Mouse (Mus musculus): ENCODE measurements around the gene Cnot1. TPM values are rescaled to one million over a fixed set of nuclear protein-coding genes. Genes with fewer than 3 reads are reported as not detected.
A peak's percentile ranks its signal among the peaks of the same experiment; 100 is the strongest.

Gene Cnot1
- polyA plus RNA-seq, 1 experiment from 2014 or later = 119 TPM

DNA sequence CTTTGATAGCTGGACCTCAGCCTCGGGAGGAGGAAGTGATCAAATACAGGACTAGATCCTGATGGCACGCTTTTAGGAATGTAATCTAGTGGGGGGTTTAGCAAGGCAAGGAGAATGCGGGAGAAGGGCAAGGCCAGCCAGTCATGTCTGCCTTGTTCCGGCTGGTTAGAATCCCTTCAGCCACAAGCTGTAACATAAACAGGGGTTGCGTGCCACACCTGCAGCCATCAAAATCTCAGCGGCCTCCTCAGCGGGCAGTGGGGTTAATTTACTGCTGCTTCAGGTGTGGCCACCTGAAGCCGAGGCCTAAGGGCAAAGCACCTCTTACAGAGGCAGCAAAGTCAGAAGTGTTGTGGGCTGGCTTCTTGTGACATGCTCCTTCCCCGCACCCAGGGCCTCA is 130.6 kb downstream of the Cnot1 start, which contains the start of gene Ndrg4:
Gene Ndrg4 (plus strand): TSS at position 350 of the 400 bp plus-strand sequence.
- ATAC-seq (ENCODE audit: insufficient read depth, low FRiP score, low TSS enrichment) = no peak
- no peaks in the 10 kb centered on the region for H3K9me3 ChIP-seq (ENCODE audit: control insufficient read depth, low read length)
- H3K36me3 ChIP-seq (ENCODE audit: control insufficient read depth, insufficient read depth, low read length) = no peaks in the 10 kb centered on the region
- no peak within 1 kb of the TSS for H3K27ac ChIP-seq (ENCODE audit: low read depth, low read length)
- H3K9ac ChIP-seq (ENCODE audit: low read length) = peak within 1 kb of the TSS; percentile 57
- WGBS = 44% methylated on average over 9 of the region's 9 CpGs
- H3K4me1 ChIP-seq (ENCODE audit: control insufficient read depth, insufficient read depth, low read length) = no peaks in the 10 kb centered on the region
- peak within 1 kb of the TSS; percentile 57 for H3K4me3 ChIP-seq (ENCODE audit: low read depth, low read length)
- H3K27me3 ChIP-seq (ENCODE audit: control insufficient read depth, insufficient read depth, low read length) = peaks cover 34% of the 10 kb centered on the region
- no peak for DNase-seq (ENCODE audit: low spot score)
- H3K4me2 ChIP-seq (ENCODE audit: low read depth) = peak within 1 kb of the TSS; percentile 90

DNA sequence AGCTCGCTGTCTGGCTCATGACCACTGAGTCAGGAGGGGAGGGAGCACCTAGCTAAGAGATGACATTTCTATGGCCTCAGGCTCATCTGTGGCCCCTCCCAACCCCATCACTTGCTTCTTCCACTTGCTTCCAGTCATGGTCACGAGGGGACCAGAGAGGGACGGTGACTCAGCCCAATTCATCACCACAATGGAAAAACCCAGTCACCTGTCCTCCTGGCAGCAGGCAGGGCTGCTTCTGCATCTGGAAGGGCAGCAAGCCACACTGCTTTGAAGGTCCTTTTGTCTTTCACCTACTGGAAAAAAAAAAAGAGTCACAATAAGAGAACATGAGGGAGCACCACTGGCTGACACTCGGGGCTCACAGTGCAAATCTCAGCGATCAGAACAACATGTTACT is 134.5 kb downstream of the Cnot1 start:
- Histone ChIP-seq H3K4me1 (ENCODE audit: control insufficient read depth, insufficient read depth, low read length) (no peaks in the 10 kb centered on the region), H3K9me3 (ENCODE audit: control insufficient read depth, low read length) (no peaks in the 10 kb centered on the region), H3K27ac (ENCODE audit: low read depth, low read length) (no peak overlapping the region), H3K36me3 (ENCODE audit: control insufficient read depth, insufficient read depth, low read length) (no peaks in the 10 kb centered on the region), H3K4me2 (ENCODE audit: low read depth) (no peak overlapping the region), H3K4me3 (ENCODE audit: low read depth, low read length) (no peak overlapping the region), H3K9ac (ENCODE audit: low read length) (no peak overlapping the region), H3K27me3 (ENCODE audit: control insufficient read depth, insufficient read depth, low read length) (peaks cover 17% of the 10 kb centered on the region)
- DNase-seq (ENCODE audit: low spot score) (no peak), ATAC-seq (ENCODE audit: insufficient read depth, low FRiP score, low TSS enrichment) (no peak)
- WGBS = 69% methylated on average over 5 of the region's 5 CpGs

DNA sequence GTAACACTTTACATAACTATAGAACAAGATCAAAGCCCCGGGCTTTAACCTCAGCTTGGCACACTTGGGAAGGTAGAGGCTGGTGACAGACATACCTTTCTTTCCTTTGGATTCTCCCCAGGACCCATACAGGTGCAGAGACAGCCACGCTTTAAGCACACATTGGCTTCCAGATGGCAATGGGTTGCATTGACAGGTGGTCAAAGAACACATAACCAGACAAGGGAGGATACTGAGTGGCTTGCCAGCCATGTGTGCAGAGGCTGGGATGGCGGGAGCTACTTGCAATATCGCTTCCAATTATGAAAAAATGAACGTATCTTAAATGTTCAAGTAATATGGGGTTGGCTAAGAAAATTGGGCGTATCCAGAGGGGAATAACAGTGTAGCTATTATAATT is 135.4 kb downstream of the Cnot1 start:
- Histone ChIP-seq H3K4me3 (ENCODE audit: low read depth, low read length) (no peak overlapping the region), H3K27ac (ENCODE audit: low read depth, low read length) (no peak overlapping the region), H3K4me1 (ENCODE audit: control insufficient read depth, insufficient read depth, low read length) (no peaks in the 10 kb centered on the region), H3K36me3 (ENCODE audit: control insufficient read depth, insufficient read depth, low read length) (no peaks in the 10 kb centered on the region), H3K9me3 (ENCODE audit: control insufficient read depth, low read length) (no peaks in the 10 kb centered on the region), H3K9ac (ENCODE audit: low read length) (no peak overlapping the region), H3K27me3 (ENCODE audit: control insufficient read depth, insufficient read depth, low read length) (peaks cover 8% of the 10 kb centered on the region), H3K4me2 (ENCODE audit: low read depth) (no peak overlapping the region)
- DNase-seq (ENCODE audit: low spot score) (no peak), ATAC-seq (ENCODE audit: insufficient read depth, low FRiP score, low TSS enrichment) (no peak)
- WGBS = 87% methylated on average over 6 of the region's 6 CpGs

DNA sequence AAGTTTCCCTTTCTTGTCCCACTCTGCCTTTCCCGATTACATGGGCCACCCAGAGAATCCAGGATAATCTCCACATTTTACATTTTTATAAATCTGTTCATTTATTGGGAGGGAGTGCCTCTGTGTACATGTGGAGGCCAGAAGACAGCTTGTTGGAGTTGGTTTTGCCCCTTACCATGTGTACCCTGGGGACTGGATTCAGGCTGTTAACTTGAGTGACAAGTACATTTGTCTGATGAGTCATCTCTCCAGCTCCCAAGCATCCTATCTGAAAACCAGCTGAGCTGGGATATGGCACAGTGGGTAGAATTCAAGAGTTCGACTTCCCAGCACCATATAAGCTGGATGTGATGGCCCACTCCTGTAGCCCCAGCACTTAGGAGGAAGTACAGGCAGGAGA is 137.3 kb downstream of the Cnot1 start:
- H3K9me3 ChIP-seq (ENCODE audit: control insufficient read depth, low read length) = no peaks in the 10 kb centered on the region
- H3K27me3 ChIP-seq (ENCODE audit: control insufficient read depth, insufficient read depth, low read length) = no peaks in the 10 kb centered on the region
- DNase-seq (ENCODE audit: low spot score) (no peak), ATAC-seq (ENCODE audit: insufficient read depth, low FRiP score, low TSS enrichment) (no peak)
- no peak overlapping the region for H3K27ac ChIP-seq (ENCODE audit: low read depth, low read length)
- H3K36me3 ChIP-seq (ENCODE audit: control insufficient read depth, insufficient read depth, low read length) = no peaks in the 10 kb centered on the region
- H3K4me2 ChIP-seq (ENCODE audit: low read depth) = no peak overlapping the region
- no peak overlapping the region for H3K9ac ChIP-seq (ENCODE audit: low read length)
- WGBS = 84% methylated on average over 2 of the region's 2 CpGs
- H3K4me3 ChIP-seq (ENCODE audit: low read depth, low read length) = no peak overlapping the region
- H3K4me1 ChIP-seq (ENCODE audit: control insufficient read depth, insufficient read depth, low read length) = no peaks in the 10 kb centered on the region

Small RNA genes within 50 kb of the gene (microRNA-seq; reads per million reads assigned to microRNA genes)
- gene Mir7073 = 1.6 reads per million

Other genes starting within 250 kb of the Cnot1 start
- gene Prss54, start 231.1 kb downstream of the Cnot1 start, polyA plus RNA-seq (2014; fragmentation: Nextera tagmentation; extraction: Ambion mirVana) = not detected in 2 replicates
- gene Gins3, start 174.0 kb downstream of the Cnot1 start, polyA plus RNA-seq (2014; fragmentation: Nextera tagmentation; extraction: Ambion mirVana) = 23.5 and 24.3 TPM in 2 replicates
- gene Ndrg4, start 130.5 kb downstream of the Cnot1 start, polyA plus RNA-seq (2014; fragmentation: Nextera tagmentation; extraction: Ambion mirVana) = 69.5 and 87.3 TPM in 2 replicates
- gene Setd6, start 91.6 kb downstream of the Cnot1 start, polyA plus RNA-seq (2014; fragmentation: Nextera tagmentation; extraction: Ambion mirVana) = 19.3 and 20.2 TPM in 2 replicates
- gene Sap18b, start 17.9 kb upstream of the Cnot1 start, polyA plus RNA-seq (2014; fragmentation: Nextera tagmentation; extraction: Ambion mirVana) = 348 and 353 TPM in 2 replicates
- 16.0 and 17.4 TPM in 2 replicates for gene Slc38a7, start 46.1 kb upstream of the Cnot1 start, polyA plus RNA-seq (2014; fragmentation: Nextera tagmentation; extraction: Ambion mirVana)
- gene Got2, start 81.1 kb upstream of the Cnot1 start, polyA plus RNA-seq (2014; fragmentation: Nextera tagmentation; extraction: Ambion mirVana) = 81.2 and 84.2 TPM in 2 replicates

Data from neural tube, embryonic 11.5 days (tissue).